Mouse (Mus musculus) testis, postnatal 14 days (tissue): ENCODE data around the gene Lfng.

Experiments
- DNase-seq: peaks from one replicate; pipeline ENCODE4 v3.0.0; 2021; ENCODE audit warnings: low spot score

Gene Lfng

DNA sequence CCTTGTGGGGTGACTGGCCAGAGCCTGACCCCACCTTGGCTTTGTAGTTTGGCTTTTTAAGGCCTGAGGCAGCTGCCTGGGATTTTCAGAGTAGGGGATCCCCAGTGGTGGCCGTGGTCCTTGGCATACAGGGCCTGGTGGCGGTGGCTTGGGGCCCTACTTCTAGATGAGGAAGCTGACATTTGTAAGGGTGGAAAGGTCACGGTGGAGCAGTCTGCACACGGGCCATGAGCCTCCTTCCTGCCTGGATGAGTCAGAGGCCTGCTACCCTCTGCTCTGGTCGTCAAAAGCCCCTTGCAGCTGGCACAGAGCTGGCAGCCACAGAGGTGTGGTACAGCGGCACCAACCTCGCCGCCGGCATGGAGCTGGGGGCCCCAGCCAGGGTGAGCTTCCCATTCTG, 9.6 kb downstream of the Lfng start:
- DNase-seq = no peak

DNA sequence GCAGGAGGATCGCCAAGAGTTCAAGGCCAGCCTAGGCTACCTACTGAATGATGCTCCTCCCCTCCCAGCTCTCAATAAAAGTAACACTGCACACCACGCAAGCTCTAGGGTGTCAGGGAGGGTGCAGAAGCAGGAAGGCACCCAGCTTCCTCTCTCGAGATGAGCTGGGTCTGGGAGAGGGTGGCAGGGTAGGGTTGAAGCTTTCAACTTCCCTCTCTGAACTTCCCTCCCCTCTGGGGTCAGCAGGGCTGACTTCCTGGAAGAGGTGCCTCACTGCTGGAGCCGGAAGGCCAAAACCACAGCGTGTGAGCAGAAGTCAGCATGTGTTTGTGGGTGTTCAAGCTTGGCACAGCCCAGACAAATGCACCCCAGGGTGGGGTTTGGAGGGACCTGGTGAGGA, 10.6 kb downstream of the Lfng start:
- no peak for DNase-seq

DNA sequence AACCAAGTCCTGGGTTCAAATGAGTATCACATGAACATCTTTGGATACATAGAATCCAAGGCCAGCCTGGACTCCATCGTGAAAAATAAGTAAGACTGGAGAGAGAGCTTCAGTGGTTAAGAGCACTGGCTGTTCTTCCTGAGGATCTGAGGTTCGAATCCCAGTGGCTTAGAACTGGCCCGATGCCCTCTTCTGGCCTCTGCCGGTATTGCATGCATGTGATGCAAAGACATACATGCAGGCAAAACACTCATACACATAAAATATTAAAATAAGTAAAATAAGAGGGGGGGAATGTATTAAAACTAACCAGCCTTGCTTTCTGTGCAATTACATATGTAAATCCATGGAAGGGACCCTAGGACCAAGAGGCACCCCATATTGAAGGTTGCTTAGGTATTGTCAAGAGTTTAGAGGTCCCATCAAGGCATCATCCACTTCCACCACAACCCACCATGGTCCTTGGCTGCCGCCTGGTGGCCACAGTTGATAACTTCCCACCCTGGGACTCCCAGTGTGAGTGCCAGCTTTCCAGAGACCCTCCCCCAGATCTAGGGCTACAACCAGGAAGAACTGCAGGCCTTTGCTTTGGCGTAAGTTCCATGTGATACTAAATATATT, 12.1 kb downstream of the Lfng start:
- peak; percentile 64 for DNase-seq

DNA sequence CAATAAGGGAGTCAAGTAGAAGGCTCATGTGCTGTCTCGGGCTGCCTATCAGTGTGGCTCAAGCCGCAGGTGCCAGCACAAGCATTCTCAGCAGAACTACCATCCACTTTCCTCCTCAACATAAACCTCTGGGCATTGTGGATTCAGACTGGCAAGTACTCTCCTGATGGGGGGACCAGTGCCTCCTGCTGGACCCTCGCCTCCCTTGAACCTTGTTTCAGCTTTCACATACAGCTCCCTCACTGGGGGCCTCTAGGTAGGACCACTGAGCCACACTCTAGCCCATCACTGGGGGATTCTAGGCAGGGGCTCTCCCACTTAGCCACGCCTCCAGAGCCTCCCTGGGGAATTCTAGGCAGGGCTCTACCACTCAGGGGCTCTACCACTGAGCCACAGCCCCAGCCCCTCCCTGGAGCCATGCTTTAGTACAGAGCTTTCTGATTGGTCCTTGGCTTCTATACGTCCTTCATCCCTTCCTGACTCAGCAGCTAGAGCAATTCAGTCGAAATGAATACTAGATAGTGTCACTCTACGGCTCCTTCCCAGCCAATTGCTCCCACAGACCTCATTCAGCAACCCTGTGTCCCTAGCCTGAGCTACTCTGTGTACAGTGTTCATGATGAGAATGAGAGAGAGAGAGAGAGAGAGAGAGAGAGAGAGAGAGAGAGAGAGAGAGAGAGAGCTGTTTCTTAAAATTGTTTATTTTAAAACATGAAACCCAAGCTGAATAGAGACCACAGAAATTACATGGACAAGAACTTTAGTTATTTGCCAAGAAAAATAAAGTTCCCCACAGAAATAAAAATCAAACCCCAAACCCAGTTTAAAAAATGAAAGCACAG, 13.0 kb downstream of the Lfng start:
- DNase-seq = no peak

DNA sequence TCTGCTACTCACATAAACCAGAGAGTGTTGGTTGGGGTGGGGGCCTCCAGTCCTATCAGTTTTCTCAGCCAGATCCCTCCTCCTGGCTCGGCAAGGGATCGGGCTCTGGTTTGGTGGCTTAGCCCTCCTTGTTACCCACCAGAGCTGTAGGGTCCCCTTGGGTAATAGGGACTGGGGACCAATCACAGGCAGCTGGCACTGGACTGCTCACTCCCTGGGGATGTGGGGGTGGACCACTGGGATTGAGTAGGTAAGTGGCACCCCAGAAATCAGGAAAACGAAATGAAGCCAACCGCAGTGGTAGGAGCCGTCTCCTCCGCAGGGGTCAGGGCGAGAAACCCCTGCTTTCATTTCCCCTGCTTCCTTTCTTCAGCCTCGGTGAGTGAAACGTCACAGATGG, 14.0 kb downstream of the Lfng start:
- DNase-seq = no peak

DNA sequence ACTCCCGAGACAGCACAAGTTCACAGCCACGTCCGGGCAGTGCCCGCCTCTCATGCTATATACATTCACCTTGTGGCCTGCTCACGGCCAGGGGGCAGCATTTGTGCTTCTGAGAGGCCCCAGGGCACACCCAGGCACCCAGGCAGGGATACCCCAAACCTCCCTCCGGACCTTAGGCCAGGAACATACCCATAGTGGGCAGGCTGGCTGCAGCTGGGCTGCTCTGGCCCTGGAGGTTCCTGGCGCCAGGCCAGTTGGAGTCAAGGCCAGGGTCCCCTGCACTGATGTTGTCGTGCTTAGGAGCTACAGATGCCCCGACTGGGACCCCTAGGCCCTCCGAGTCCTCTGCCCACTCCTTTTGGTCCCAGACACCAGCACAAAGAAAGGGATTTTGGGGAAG, 14.4 kb downstream of the Lfng start:
- no peak for DNase-seq

DNA sequence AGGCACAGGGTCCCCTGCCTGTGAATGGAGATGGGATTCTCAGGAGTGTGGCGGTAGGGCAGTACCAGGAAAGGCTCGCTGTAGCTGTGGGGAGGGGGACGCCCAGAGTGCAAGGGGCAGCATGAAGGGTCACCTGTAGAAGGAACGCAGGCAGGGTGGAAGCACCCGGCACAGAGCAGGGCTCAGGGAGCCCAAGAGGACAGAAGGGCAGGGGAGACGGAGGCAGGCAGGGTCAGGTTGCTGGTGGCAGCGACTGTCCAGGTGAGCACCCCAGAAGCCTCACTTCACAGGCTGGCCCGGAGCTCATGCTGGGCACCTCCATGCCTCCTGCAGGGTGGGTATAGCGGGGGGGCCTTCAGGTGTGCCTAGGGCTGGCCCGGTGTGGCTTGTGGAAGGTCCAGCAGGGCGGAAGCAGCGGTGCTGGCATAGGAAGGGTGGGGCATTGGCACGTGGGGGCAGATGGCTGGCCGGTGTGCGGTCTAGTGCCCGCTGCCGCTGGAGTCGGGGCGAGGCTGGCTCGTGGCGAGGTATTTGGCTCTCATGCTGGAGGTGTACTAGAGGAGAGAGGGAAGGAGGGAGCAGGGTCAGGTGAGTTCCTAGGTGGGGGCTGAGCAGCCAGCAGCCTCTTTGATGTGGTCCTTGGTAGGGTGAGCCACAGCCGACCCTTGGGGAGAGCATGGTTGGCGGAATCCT, 16.0 kb downstream of the Lfng start:
- no peak for DNase-seq

DNA sequence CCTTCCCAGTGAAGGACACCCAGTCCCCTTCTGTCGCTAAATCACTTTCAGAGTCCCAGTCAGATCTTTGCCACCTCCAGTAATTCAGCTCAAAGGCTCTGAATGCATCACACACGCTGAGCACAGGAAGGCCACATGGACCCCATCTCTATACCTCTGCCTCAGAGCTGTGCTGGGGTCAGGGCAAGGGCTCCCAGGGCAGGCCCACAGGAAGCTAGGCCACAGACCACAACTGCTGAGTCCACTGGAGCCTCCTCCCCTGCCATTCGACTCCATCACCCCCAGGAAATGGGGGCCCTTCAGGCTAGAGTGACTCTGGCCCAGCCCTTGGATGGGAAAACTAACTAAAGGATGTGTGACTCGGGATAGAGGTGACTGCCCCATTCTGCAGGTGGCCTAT, 16.7 kb downstream of the Lfng start:
- no peak for DNase-seq

DNA sequence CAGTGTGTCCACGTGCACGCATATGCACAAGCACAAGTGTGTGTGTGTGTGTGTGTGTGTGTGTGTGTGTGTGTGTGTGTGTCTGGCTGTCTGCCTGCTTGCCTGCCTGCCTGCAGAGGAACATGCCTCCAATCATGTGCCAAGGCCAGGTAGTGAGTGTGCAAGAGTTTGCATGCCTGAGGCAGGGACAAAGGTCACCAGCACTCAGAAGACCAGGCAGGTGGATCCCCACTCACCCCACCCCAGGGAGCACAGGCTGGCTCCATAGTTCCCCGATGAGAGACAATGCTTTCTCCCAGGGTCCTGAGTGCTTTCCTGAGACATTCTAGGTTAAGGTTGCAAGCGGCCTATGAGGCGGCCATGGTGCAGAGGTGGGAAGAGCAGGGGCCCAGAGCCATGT, 17.1 kb downstream of the Lfng start:
- DNase-seq = no peak

DNA sequence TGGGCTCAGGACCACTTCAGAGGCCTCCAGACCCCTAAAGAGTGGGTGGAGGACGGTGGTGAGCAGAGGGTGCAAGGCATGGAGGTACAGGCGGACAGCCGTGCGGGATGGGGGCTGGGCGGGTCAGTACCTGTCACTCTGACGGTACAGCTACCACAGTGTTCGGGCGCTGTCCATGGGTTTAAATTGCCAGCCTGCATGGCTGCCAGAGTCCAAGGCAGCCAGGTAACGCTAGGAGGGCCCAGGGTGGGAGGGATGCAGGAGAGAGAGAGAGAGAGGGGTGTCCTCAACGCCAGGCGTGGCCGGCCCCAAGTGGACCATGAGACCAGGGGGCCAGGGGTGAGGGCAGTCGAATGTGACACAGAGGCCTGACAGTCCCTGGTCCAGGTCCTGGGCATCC, 17.8 kb downstream of the Lfng start:
- DNase-seq = no peak

DNA sequence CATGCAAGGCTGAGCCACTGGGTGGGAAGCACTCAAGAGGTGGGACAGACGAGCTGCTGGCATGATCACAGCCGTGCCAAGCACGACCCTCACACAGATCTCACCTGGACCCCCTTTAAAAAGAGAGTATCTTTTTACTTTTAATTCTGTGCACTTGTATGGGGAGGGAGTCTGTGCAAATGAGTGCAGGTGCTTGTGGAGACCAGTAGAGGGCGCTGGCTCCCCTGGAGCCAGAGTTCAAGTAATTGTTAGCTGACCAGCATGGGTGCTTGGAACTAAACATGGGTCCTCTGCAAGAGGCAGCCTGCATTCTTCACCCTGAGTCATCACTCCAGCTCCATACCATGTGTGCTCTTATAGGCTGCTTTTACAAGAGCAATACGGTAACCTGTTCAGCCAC, 20.5 kb downstream of the Lfng start:
- DNase-seq = no peak

DNA sequence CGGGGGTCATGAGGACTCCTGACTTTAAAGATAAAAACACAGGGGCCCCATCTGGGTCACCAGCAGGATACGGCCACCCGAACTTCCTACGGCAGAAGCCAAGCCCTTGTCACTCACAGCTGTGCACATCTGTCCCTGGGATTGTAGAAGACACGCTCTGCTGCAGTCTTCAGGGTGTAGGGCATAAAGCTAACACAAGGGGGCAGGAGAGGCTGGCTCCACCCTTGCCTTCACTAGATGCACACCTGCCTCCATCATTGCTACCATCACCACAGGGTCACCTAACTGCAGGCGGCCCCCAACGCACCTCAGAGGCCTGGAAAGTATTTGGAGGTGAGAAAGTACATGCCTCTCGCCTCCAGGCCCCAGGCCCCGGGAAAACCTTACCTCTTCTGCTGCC, 21.9 kb downstream of the Lfng start:
- no peak for DNase-seq

DNA sequence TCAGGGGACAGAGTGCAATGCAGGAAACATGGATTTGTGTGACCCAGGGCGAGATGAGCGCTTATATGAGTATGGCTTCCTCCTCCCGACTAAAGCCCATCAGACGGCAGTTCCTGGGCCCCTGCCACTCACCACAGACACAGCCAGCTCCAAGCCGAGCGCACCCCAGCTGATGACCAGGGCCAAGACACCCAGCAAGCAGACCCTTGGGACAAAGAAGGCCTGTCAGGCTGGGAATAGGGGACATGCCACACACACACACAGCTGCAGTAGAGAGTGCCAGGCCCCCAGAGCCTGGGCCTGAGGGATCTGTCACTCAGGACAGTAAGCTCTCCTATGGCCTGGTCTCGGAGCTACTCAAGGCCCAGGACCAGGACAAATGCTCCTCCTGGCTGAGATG, 26.3 kb downstream of the Lfng start:
- no peak for DNase-seq

DNA sequence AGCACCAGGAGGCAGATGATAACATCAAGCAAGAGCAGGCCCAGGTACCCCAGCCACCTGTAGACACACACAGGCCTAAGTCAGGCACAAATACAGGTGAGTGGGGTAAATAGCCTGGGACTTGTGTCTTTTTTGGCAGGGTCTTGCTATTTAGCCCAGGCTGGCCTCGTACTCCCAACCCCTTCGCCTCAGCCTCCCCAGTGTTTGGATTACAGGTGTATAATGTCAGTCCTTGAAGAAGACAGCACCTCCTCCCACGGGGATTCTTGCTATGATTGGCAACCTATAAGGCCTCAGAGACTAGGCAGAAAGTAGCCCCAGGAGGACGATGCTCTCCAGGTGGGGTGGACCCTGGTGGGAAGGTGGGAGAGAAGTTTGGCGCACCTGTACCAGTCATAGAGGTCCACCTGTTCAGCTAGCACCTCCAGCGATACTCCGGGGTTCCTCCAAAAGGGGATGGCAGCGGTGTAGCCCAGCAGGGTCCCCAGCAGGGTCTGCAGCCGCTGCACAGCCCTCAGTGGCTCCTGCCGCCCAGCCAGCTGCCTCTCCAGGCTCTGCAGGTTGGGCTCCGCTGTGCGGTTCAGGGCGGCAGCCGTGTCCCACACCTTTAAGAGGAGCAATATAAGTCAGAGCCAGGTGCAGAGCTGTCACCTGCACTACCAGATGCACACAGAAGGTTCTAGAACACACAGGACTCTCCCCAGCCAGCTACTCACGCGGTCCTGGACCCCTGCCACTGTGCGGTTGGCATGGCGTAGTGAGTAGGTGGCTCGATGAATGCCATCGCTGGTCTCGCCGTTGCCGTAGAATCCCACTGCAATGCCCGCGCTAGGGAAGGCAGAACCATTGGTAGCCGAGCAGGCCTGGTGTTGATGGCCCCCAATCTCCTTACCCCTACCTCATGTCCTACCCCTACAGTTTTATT, 27.9 kb downstream of the Lfng start:
- no peak for DNase-seq

DNA sequence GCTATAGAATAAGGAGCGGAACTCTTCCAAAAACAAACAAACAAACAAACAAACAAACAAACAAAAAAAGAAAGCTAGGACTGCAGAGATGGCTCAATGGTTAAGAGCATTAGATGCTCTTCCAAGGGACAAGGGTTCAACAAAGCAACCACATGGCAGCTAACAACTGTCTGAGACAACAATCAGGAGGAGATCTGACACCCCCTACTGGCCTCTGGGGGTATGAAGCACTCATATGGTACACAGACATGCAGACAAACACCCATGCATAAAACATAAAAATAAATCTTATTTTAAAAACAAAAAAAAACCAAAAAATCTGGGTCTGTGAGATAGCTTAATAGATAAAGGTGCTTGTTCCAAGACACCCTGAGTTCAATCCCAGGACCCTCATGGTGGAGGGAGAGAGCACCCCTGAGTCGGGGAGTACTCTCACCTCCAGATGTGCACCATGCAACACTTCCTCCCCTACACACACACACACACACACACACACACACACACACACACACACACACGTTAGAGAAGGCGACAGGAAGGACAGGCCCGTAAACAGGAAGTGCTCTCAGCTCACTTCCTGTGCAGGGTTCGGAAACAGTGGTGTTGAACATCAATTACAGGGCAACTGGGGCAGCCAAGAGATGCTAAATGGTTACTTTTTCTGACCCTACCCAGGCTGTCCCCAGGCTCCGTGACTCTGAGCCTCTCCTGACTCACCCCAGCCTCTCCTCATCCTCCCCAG, 29.4 kb downstream of the Lfng start:
- DNase-seq = no peak

DNA sequence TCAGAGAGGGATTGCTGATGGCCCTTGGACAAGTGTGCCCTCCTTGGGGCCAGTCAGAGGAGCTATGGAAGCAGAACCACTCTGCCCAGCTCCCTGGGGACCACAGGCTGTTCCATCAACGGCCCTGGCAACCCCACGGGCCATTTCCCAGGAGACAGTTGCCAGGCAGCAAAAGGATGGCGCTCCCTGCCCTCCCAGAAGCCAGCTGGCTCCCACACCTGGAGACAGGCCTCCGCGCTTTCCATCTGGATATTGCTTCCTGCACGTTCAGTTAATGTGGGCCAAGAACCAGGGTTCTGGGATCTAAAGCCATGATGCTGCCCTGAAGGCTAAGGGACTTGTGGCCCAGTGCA, 29.9 kb downstream of the Lfng start:
- DNase-seq = no peak

DNA sequence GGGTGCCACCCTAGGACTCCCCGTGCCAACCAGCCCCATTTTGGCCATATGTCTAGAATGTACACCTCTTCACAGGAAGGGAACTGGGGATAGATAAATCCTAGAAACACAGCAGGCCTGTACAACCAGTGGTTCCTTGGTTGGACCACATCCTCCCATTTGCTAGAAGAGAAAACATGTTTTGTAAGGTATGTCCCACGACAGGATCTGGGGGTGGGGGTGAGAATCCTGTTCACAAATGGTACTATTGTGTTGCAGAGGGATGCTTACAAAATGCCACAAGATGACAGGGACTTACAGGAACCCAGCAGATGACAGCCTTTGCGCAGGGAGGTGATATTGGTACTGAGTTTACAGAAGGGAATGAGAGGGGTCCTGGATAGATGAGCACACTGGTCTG, 30.9 kb downstream of the Lfng start:
- DNase-seq = no peak

DNA sequence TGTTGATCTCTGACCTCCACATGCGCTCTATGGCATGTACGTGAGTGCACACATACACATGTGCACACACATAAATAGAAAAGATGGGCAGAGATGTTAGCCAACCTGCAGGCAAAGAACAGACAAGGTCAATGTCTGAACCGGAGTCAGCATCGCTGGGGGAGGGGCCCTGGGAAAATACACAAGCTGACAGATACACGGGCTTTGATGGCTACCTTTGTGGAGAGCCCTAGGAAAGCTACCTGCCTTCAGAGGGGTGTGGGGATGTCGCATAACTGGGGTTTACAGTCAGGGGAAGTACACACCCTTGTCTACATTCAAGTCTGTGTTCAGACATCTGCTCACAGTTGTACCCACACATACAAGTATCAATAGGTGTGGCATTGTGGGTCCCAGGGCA, 31.4 kb downstream of the Lfng start:
- DNase-seq = no peak

DNA sequence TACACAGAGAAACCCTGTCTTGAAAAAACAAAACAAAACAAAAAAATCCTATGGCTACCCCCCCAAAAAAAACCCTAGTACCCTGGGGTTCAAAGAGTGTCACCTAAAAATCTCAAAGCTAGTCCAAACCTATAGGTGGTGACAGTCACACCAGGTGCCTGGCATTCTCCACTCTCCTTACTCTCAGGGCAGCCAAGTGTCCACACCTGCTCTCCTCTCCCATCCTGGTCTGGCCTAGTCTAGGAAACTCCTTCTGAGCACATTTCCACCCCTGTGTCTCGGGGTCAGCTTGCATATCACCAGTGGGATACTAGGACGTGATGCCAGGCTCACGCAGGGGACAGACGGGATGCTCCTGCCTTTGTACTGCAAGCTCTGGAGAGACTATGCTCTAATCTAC, 32.2 kb downstream of the Lfng start:
- DNase-seq = no peak

DNA sequence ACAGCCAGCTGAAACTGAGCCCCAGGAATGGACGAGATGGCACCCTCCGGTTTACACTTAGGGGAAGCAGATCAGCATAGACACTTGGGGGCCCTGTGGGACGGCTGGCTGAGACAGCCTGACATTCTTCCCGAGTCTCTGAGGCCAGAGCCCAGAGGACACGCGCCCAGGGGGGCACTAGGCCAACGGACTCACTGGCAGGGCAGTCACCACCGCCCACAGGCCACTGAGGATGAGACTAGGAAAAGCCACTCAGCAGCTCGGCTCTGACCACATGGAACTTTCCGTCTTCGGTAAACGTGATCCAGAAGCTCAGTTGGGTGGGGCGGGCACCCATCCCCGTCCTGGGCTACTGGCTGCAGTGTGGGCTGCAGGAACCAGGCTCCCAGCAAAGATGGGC, 32.8 kb downstream of the Lfng start:
- DNase-seq = no peak

DNA sequence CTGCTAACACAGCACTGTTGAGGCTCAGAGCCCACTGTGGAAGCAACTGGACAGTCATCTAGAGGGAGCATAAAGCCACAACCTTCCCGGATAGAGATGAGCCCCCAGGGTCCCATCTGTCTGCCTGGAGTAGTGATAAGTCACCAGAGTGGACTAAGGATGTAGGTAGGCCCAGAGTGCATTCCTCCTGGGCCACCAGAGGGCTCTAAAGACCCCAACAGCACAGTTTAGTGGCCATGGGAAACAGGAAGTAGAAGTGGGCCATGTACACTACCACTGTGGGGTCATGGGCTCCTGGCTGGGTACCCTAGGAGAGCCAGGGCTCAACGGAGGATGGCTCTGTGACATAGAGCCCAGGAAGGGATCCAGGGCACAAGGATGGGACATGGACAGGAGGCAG, 33.7 kb downstream of the Lfng start:
- no peak for DNase-seq
